Comparison of ENCODE assay signal across 20 mouse cellular contexts in the genomic region with DNA sequence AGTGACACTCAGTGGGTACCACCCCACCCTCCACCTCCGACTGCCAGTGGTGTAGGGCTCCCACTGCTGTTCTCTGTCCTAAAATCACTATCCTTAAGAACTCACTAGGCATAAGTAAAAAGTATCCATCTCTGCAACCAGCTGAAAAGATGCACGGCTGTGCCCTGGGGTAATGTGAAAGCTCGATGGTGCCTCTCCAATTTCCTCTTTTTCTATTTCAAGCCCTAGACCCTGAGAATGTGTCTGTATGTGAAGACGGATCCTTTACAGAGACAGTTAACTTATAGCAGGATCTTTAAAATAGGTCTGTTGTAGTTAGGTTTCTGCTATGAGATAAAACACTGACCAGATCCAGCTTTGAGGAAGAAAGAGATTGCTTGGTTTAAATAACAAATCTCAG.
DNase-seq lines count a peak whose midpoint lies in the region; ATAC-seq and TF ChIP-seq lines count a peak whose summit lies in the region.
"Had no signal": no experiment of that assay in that cellular context is flagged by ENCODE, and none has a peak within 500 bp of the region (broad histone marks: within the 10 kb centered on the region; RNA-seq: fewer than 3 reads in every experiment).

No protein-coding gene starts in this region.

- no peak for ATAC-seq in kidney, embryonic 16.5 days (ENCODE audit: low FRiP score, low TSS enrichment)
- no peak for ATAC-seq in midbrain, embryonic 14.5 days (ENCODE audit: low FRiP score, low TSS enrichment)
- no peak for ATAC-seq in intestine, postnatal 0 days
- ATAC-seq: midbrain, embryonic 16.5 days had no signal

- no peak overlapping the region for H3K27ac ChIP-seq in kidney, adult 2 months (ENCODE audit: insufficient read depth, low read depth, low read length)
- H3K27ac ChIP-seq in kidney, embryonic 16.5 days (ENCODE audit: low read length), result no peak overlapping the region
- peak overlapping the region; percentile 20 for H3K27ac ChIP-seq in spleen, adult 2 months (ENCODE audit: insufficient read depth, low read length)
- H3K27ac ChIP-seq in macrophage, result peak overlapping the region; percentile 85
- no peak overlapping the region for H3K27ac ChIP-seq in midbrain, embryonic 10.5 days (replicated peaks)
- H3K27ac ChIP-seq in midbrain, embryonic 14.5 days (replicated peaks; ENCODE audit: low read depth, low read length), result no peak overlapping the region
- H3K27ac ChIP-seq in intestine, postnatal 0 days (ENCODE audit: low read depth, low read length), result no peak overlapping the region; the same call in 1 of the 2 replicates
- H3K27ac ChIP-seq: embryonic facial prominence, embryonic 15.5 days; forebrain, embryonic 12.5 days; heart, embryonic 13.5 days; hindbrain, embryonic 12.5 days had no signal

- TF ChIP-seq POLR2A in kidney, adult 2 months (IDR thresholded peaks at IDR 0.05; ENCODE audit: low read depth, low read length), result no peak
- no peak for TF ChIP-seq POLR2A in spleen, adult 2 months (IDR thresholded peaks at IDR 0.05; ENCODE audit: low read depth, low read length)

- no peaks in the 10 kb centered on the region for H3K79me2 ChIP-seq in macrophage (ENCODE audit: inconsistent target)

- no peak overlapping the region for H3K4me2 ChIP-seq in kidney, embryonic 16.5 days (replicated peaks; ENCODE audit: low read depth, low read length)
- H3K4me2 ChIP-seq in midbrain, embryonic 14.5 days (ENCODE audit: low read length), result no peak overlapping the region
- H3K4me2 ChIP-seq in intestine, postnatal 0 days (replicated peaks; ENCODE audit: low read depth), result no peak overlapping the region
- H3K4me2 ChIP-seq: embryonic facial prominence, embryonic 15.5 days; forebrain, embryonic 12.5 days; heart, embryonic 13.5 days; hindbrain, embryonic 12.5 days had no signal

- no peaks in the 10 kb centered on the region for H3K4me1 ChIP-seq in kidney, adult 2 months (ENCODE audit: control insufficient read depth, insufficient read depth, low read length)
- H3K4me1 ChIP-seq in kidney, embryonic 16.5 days (ENCODE audit: insufficient read depth, low read length), result no peaks in the 10 kb centered on the region
- H3K4me1 ChIP-seq in spleen, adult 2 months (ENCODE audit: control insufficient read depth, insufficient read depth, insufficient read length), result peaks cover 6% of the 10 kb centered on the region; the same call in 1 of the 2 replicates
- no peaks in the 10 kb centered on the region for H3K4me1 ChIP-seq in midbrain, embryonic 10.5 days
- H3K4me1 ChIP-seq in midbrain, embryonic 14.5 days (ENCODE audit: control insufficient read depth, insufficient read depth, low read length), result no peaks in the 10 kb centered on the region
- H3K4me1 ChIP-seq in intestine, postnatal 0 days (replicated peaks; ENCODE audit: control insufficient read depth, insufficient read depth, low read length), result no peaks in the 10 kb centered on the region
- H3K4me1 ChIP-seq: embryonic facial prominence, embryonic 15.5 days; forebrain, embryonic 12.5 days; hindbrain, embryonic 12.5 days had no signal

- no peaks in the 10 kb centered on the region for H3K36me3 ChIP-seq in kidney, adult 2 months (ENCODE audit: control insufficient read depth, insufficient read depth, low read length)
- no peaks in the 10 kb centered on the region for H3K36me3 ChIP-seq in kidney, embryonic 16.5 days (ENCODE audit: insufficient read depth, low read length)
- no peaks in the 10 kb centered on the region for H3K36me3 ChIP-seq in spleen, adult 2 months (ENCODE audit: control insufficient read depth, insufficient read depth, low read length)
- H3K36me3 ChIP-seq in macrophage (ENCODE audit: inconsistent target), result no peaks in the 10 kb centered on the region
- H3K36me3 ChIP-seq in midbrain, embryonic 10.5 days, result no peaks in the 10 kb centered on the region
- H3K36me3 ChIP-seq in midbrain, embryonic 14.5 days (ENCODE audit: control insufficient read depth, insufficient read depth, low read length), result no peaks in the 10 kb centered on the region
- no peaks in the 10 kb centered on the region for H3K36me3 ChIP-seq in intestine, postnatal 0 days (ENCODE audit: control insufficient read depth, insufficient read depth)
- H3K36me3 ChIP-seq: embryonic facial prominence, embryonic 15.5 days; forebrain, embryonic 12.5 days; heart, embryonic 13.5 days; hindbrain, embryonic 12.5 days had no signal

- no peaks in the 10 kb centered on the region for H3K27me3 ChIP-seq in kidney, adult 2 months (replicated peaks; ENCODE audit: control insufficient read depth, insufficient read depth, low read length)
- H3K27me3 ChIP-seq in kidney, embryonic 16.5 days (ENCODE audit: insufficient read depth, low read length), result no peaks in the 10 kb centered on the region
- H3K27me3 ChIP-seq in spleen, adult 2 months (ENCODE audit: control insufficient read depth, insufficient read depth, low read length), result no peaks in the 10 kb centered on the region
- no peaks in the 10 kb centered on the region for H3K27me3 ChIP-seq in midbrain, embryonic 10.5 days (ENCODE audit: low read depth, poor library complexity, severe bottlenecking)
- H3K27me3 ChIP-seq in midbrain, embryonic 14.5 days (ENCODE audit: control insufficient read depth, insufficient read depth, low read length), result no peaks in the 10 kb centered on the region
- H3K27me3 ChIP-seq in intestine, postnatal 0 days (replicated peaks; ENCODE audit: control insufficient read depth, insufficient read depth, low read length), result no peaks in the 10 kb centered on the region
- H3K27me3 ChIP-seq: embryonic facial prominence, embryonic 15.5 days; forebrain, embryonic 12.5 days; heart, embryonic 13.5 days; hindbrain, embryonic 12.5 days had no signal

- no peak overlapping the region for H3K9ac ChIP-seq in kidney, embryonic 16.5 days (replicated peaks; ENCODE audit: low read length)
- H3K9ac ChIP-seq in midbrain, embryonic 14.5 days (replicated peaks; ENCODE audit: low read length), result no peak overlapping the region
- no peak overlapping the region for H3K9ac ChIP-seq in intestine, postnatal 0 days (ENCODE audit: low read depth, low read length)
- H3K9ac ChIP-seq: embryonic facial prominence, embryonic 15.5 days; forebrain, embryonic 12.5 days; heart, embryonic 13.5 days; hindbrain, embryonic 12.5 days had no signal

- peaks cover 7% of the 10 kb centered on the region for H3K9me3 ChIP-seq in kidney, embryonic 16.5 days (ENCODE audit: low read length)
- H3K9me3 ChIP-seq in midbrain, embryonic 10.5 days (replicated peaks), result no peaks in the 10 kb centered on the region
- H3K9me3 ChIP-seq in midbrain, embryonic 14.5 days (ENCODE audit: control insufficient read depth, low read length), result no peaks in the 10 kb centered on the region
- H3K9me3 ChIP-seq in intestine, postnatal 0 days (ENCODE audit: control insufficient read depth), result no peaks in the 10 kb centered on the region
- H3K9me3 ChIP-seq: forebrain, embryonic 12.5 days; hindbrain, embryonic 12.5 days had no signal

- 71% methylated on average over 4 of the region's 4 CpGs for WGBS in kidney, adult 2 months
- WGBS in kidney, embryonic 16.5 days, result 70% methylated on average over 4 of the region's 4 CpGs
- 6% methylated on average over 4 of the region's 4 CpGs for WGBS in spleen, adult 2 months
- WGBS in macrophage (ENCODE audit: missing documents), result 2% methylated on average over 4 of the region's 4 CpGs
- WGBS in midbrain, embryonic 10.5 days, result 85% methylated on average over 4 of the region's 4 CpGs
- 86% methylated on average over 4 of the region's 4 CpGs for WGBS in midbrain, embryonic 14.5 days
- WGBS in intestine, postnatal 0 days, result 60% methylated on average over 4 of the region's 4 CpGs

- no peak overlapping the region for H3K4me3 ChIP-seq in kidney, adult 2 months (ENCODE audit: insufficient read depth, low read depth, low read length)
- H3K4me3 ChIP-seq in kidney, embryonic 16.5 days (ENCODE audit: low read length), result no peak overlapping the region
- no peak overlapping the region for H3K4me3 ChIP-seq in spleen, adult 2 months (ENCODE audit: extremely low read depth, insufficient read depth, insufficient read length)
- no peak overlapping the region for H3K4me3 ChIP-seq in macrophage (ENCODE audit: inconsistent target)
- H3K4me3 ChIP-seq in midbrain, embryonic 10.5 days, result no peak overlapping the region
- no peak overlapping the region for H3K4me3 ChIP-seq in midbrain, embryonic 14.5 days (replicated peaks; ENCODE audit: low read depth, low read length)
- H3K4me3 ChIP-seq in intestine, postnatal 0 days (ENCODE audit: low read depth, low read length), result no peak overlapping the region
- H3K4me3 ChIP-seq: embryonic facial prominence, embryonic 15.5 days; forebrain, embryonic 12.5 days; heart, embryonic 13.5 days; hindbrain, embryonic 12.5 days had no signal

- TF ChIP-seq CTCF in kidney, adult 2 months (conservative IDR thresholded peaks at IDR 0.05; ENCODE audit: insufficient read depth, insufficient read length, low read depth, low read length), result no peak
- no peak for TF ChIP-seq CTCF in spleen, adult 2 months (IDR thresholded peaks at IDR 0.05; ENCODE audit: extremely low read depth, insufficient read depth, insufficient read length, insufficient replicate concordance)
- TF ChIP-seq CTCF in intestine, postnatal 0 days (IDR thresholded peaks at IDR 0.05; ENCODE audit: low read depth), result no peak

- DNase-seq in kidney, adult 2 months, result peak; percentile 4
- no peak for DNase-seq in spleen, adult 2 months (ENCODE audit: low read depth in 1 of 2, low spot score in 2 of 2)
- DNase-seq in spleen, postnatal 4 days (ENCODE audit: low spot score in 2 of 2), result no peak
- no peak for DNase-seq in midbrain, embryonic 10.5 days (ENCODE audit: low spot score)
- DNase-seq in midbrain, embryonic 14.5 days, result no peak
- DNase-seq: cerebellum, adult 2 months; gastrocnemius, postnatal 25 days; kidney, adult 18-20 months; kidney, postnatal 4 days; lung, postnatal 36 days; right cerebral cortex, postnatal 14 days; thymus, postnatal 4 days had no signal

Comparison
In these comparisons a context has a peak if more than half of its experiments do, and no peak if none do; other contexts are left out.
1. H3K27ac ChIP-seq: peak in spleen, adult 2 months (single experiment) and macrophage (single experiment); none in kidney, adult 2 months (single experiment), kidney, embryonic 16.5 days (single experiment), midbrain, embryonic 10.5 days (single experiment), midbrain, embryonic 14.5 days (single experiment) and intestine, postnatal 0 days (single experiment).